ENCODE assay signal across 30 mouse cellular contexts in the genomic region with DNA sequence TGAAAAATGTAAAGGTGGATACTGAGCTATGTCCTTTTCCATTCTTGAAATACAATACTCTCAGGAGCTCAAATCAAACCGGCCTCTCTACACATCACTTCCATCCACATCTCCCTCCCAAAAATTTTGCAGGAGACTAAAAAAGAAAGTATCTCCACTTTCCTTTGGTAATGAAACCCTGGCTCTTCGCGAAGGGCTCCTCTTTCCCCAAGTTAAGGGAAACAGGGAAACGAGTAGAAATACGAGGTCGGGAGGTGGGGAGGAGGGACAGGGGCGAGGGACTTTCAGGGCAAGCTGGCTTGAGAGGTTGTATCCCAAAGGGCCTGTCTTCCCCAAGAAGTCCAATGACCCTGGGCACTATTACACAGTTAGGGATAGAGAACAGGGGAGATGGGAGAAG. TPM values are rescaled to one million over a fixed set of nuclear protein-coding genes. Genes with fewer than 3 reads are reported as not detected.
DNase-seq lines count a peak whose midpoint lies in the region; ATAC-seq and TF ChIP-seq lines count a peak whose summit lies in the region.
"Had no signal": no experiment of that assay in that cellular context is flagged by ENCODE, and none has a peak within 500 bp of the region (broad histone marks: within the 10 kb centered on the region; RNA-seq: fewer than 3 reads in every experiment).

No protein-coding gene starts in this region.

- 0 out of 2 replicates have a peak overlapping the region, but pooled peaks have one; percentile 55 for H3K4me3 ChIP-seq in heart, embryonic 10.5 days
- 0 out of 2 replicates have a peak overlapping the region, but pooled peaks have one; percentile 11 for H3K4me3 ChIP-seq in heart, embryonic 16.5 days (ENCODE audit: low read length)
- no peak overlapping the region for H3K4me3 ChIP-seq in heart, adult 2 months
- H3K4me3 ChIP-seq in kidney, embryonic 16.5 days (ENCODE audit: low read length) = peak overlapping the region; percentile 76
- H3K4me3 ChIP-seq in embryonic facial prominence, embryonic 10.5 days = no peak overlapping the region
- H3K4me3 ChIP-seq in thymus, adult 2 months (ENCODE audit: control insufficient read depth, insufficient read depth, low read length) = no peak overlapping the region
- H3K4me3 ChIP-seq: embryonic facial prominence, embryonic 15.5 days; forebrain, embryonic 15.5 days; liver, embryonic 15.5 days; lung, embryonic 15.5 days; midbrain, embryonic 15.5 days; myocyte; neural tube, embryonic 13.5 days had no signal

- H3K4me2 ChIP-seq in heart, embryonic 16.5 days (ENCODE audit: low read depth, low read length) = peak overlapping the region; percentile 64
- peak overlapping the region; percentile 69 for H3K4me2 ChIP-seq in kidney, embryonic 16.5 days (replicated peaks; ENCODE audit: low read depth, low read length)
- H3K4me2 ChIP-seq: embryonic facial prominence, embryonic 15.5 days; forebrain, embryonic 15.5 days; liver, embryonic 15.5 days; lung, embryonic 15.5 days; midbrain, embryonic 15.5 days; neural tube, embryonic 13.5 days had no signal

- no peaks in the 10 kb centered on the region for H3K36me3 ChIP-seq in heart, embryonic 10.5 days
- H3K36me3 ChIP-seq in heart, embryonic 16.5 days (ENCODE audit: control insufficient read depth, insufficient read depth) = no peaks in the 10 kb centered on the region
- H3K36me3 ChIP-seq in heart, adult 2 months (ENCODE audit: control insufficient read depth, insufficient read depth, low read length) = no peaks in the 10 kb centered on the region
- no peaks in the 10 kb centered on the region for H3K36me3 ChIP-seq in kidney, embryonic 16.5 days (ENCODE audit: insufficient read depth, low read length)
- H3K36me3 ChIP-seq in embryonic facial prominence, embryonic 10.5 days (replicated peaks) = no peaks in the 10 kb centered on the region
- H3K36me3 ChIP-seq in thymus, adult 2 months (ENCODE audit: control insufficient read depth, insufficient read depth, low read length) = no peaks in the 10 kb centered on the region
- H3K36me3 ChIP-seq: embryonic facial prominence, embryonic 15.5 days; forebrain, embryonic 15.5 days; liver, embryonic 15.5 days; lung, embryonic 15.5 days; midbrain, embryonic 15.5 days; neural tube, embryonic 13.5 days had no signal

- intact Hi-C loops in heart, adult 2 months (cut with DNase I) = loop anchor here (10.0 kb wide), 1 partner anchor 560 kb away; no protein-coding TSS in a partner anchor

- H3K4me1 ChIP-seq in heart, embryonic 10.5 days = peaks cover 31% of the 10 kb centered on the region
- peaks cover 5% of the 10 kb centered on the region; the same call in 1 of the 2 replicates for H3K4me1 ChIP-seq in heart, embryonic 16.5 days (ENCODE audit: control insufficient read depth, insufficient read depth, low read length)
- no peaks in the 10 kb centered on the region for H3K4me1 ChIP-seq in heart, adult 2 months (ENCODE audit: control insufficient read depth, insufficient read depth, low read length)
- H3K4me1 ChIP-seq in kidney, embryonic 16.5 days (ENCODE audit: insufficient read depth, low read length) = peaks cover 43% of the 10 kb centered on the region
- peaks cover 29% of the 10 kb centered on the region for H3K4me1 ChIP-seq in embryonic facial prominence, embryonic 10.5 days
- H3K4me1 ChIP-seq in thymus, adult 2 months (replicated peaks; ENCODE audit: control insufficient read depth, insufficient read depth, low read length) = no peaks in the 10 kb centered on the region

- TF ChIP-seq EP300 in heart, adult 2 months (IDR thresholded peaks at IDR 0.05; ENCODE audit: insufficient read depth, low read depth, low read length) = no peak

- TF ChIP-seq POLR2A in heart, adult 2 months (IDR thresholded peaks at IDR 0.05; ENCODE audit: insufficient read depth, low read depth, low read length) = no peak
- no peak for TF ChIP-seq POLR2A in thymus, adult 2 months (IDR thresholded peaks at IDR 0.05; ENCODE audit: control insufficient read depth, extremely low read depth, insufficient read depth, low read length, poor library complexity)

- no peaks in the 10 kb centered on the region for H3K79me2 ChIP-seq in heart, adult 2 months (replicated peaks; ENCODE audit: control insufficient read depth, insufficient read depth, low read length)

- 1% methylated on average over 7 of the region's 7 CpGs for WGBS in heart, embryonic 10.5 days
- 11% methylated on average over 7 of the region's 7 CpGs for WGBS in heart, embryonic 16.5 days
- WGBS in heart, adult 2 months = 37% methylated on average over 7 of the region's 7 CpGs
- 3% methylated on average over 7 of the region's 7 CpGs for WGBS in kidney, embryonic 16.5 days
- 1% methylated on average over 7 of the region's 7 CpGs for WGBS in embryonic facial prominence, embryonic 10.5 days
- WGBS in thymus, adult 2 months = 13% methylated on average over 7 of the region's 7 CpGs

- ATAC-seq in heart, embryonic 16.5 days (replicated peaks; ENCODE audit: extremely low read depth, insufficient read depth, low FRiP score) = no peak
- no peak for ATAC-seq in kidney, embryonic 16.5 days (ENCODE audit: low FRiP score, low TSS enrichment)
- ATAC-seq: CD4-positive, CD25-positive, alpha-beta regulatory T cell, adult 4 months; forebrain, embryonic 15.5 days; hindbrain, embryonic 16.5 days; intestine, postnatal 0 days; midbrain, embryonic 15.5 days had no signal

- H3K9ac ChIP-seq in heart, embryonic 16.5 days (ENCODE audit: low read length) = no peak overlapping the region
- H3K9ac ChIP-seq in heart, adult 2 months (ENCODE audit: low read depth, low read length) = no peak overlapping the region
- H3K9ac ChIP-seq in kidney, embryonic 16.5 days (replicated peaks; ENCODE audit: low read length) = peak overlapping the region; percentile 85
- H3K9ac ChIP-seq: embryonic facial prominence, embryonic 15.5 days; forebrain, embryonic 15.5 days; liver, embryonic 15.5 days; lung, embryonic 15.5 days; midbrain, embryonic 15.5 days; neural tube, embryonic 13.5 days had no signal

- no peak for TF ChIP-seq CTCF in heart, adult 2 months (IDR thresholded peaks at IDR 0.05)
- TF ChIP-seq CTCF in thymus, adult 2 months (IDR thresholded peaks at IDR 0.05; ENCODE audit: borderline replicate concordance, control insufficient read depth, extremely low read depth, insufficient read depth, low read length, poor library complexity) = no peak

- H3K9me3 ChIP-seq in heart, embryonic 10.5 days = no peaks in the 10 kb centered on the region
- no peaks in the 10 kb centered on the region for H3K9me3 ChIP-seq in heart, embryonic 16.5 days (replicated peaks; ENCODE audit: control insufficient read depth, low read length)
- no peaks in the 10 kb centered on the region for H3K9me3 ChIP-seq in kidney, embryonic 16.5 days (ENCODE audit: low read length)
- H3K9me3 ChIP-seq in embryonic facial prominence, embryonic 10.5 days = no peaks in the 10 kb centered on the region
- H3K9me3 ChIP-seq: embryonic facial prominence, embryonic 15.5 days; forebrain, embryonic 15.5 days; liver, embryonic 15.5 days; lung, embryonic 15.5 days; midbrain, embryonic 15.5 days; neural tube, embryonic 13.5 days had no signal

- no peak overlapping the region for H3K27ac ChIP-seq in heart, embryonic 10.5 days
- no peak overlapping the region for H3K27ac ChIP-seq in heart, embryonic 16.5 days (ENCODE audit: low read length)
- no peak overlapping the region for H3K27ac ChIP-seq in heart, adult 2 months
- H3K27ac ChIP-seq in kidney, embryonic 16.5 days (ENCODE audit: low read length) = peak overlapping the region; percentile 80
- H3K27ac ChIP-seq in embryonic facial prominence, embryonic 10.5 days (replicated peaks) = no peak overlapping the region
- no peak overlapping the region for H3K27ac ChIP-seq in thymus, adult 2 months (ENCODE audit: control insufficient read depth, insufficient read depth, low read length)
- H3K27ac ChIP-seq: embryonic facial prominence, embryonic 15.5 days; forebrain, embryonic 15.5 days; liver, embryonic 15.5 days; lung, embryonic 15.5 days; midbrain, embryonic 15.5 days; neural tube, embryonic 13.5 days had no signal

- no peak for DNase-seq in heart, embryonic 10.5 days (ENCODE audit: low spot score)
- no peak for DNase-seq in heart, postnatal 4 days
- DNase-seq in heart, adult 2 months = no peak
- no peak for DNase-seq in kidney, adult 18-20 months
- DNase-seq in embryonic facial prominence, embryonic 10.5 days (ENCODE audit: low spot score) = peak; percentile 30
- no peak for DNase-seq in thymus, adult 2 months
- DNase-seq: adrenal gland, postnatal 14 days; cerebellum, adult 2 months; cerebellum, postnatal 25 days; gastrocnemius, postnatal 14 days; lung, postnatal 36 days; retina, postnatal 1 day; right cerebral cortex, postnatal 25 days; spleen, adult 18-20 months had no signal

- peaks cover 97% of the 10 kb centered on the region for H3K27me3 ChIP-seq in heart, embryonic 10.5 days (ENCODE audit: insufficient read depth, poor library complexity, severe bottlenecking)
- H3K27me3 ChIP-seq in heart, embryonic 16.5 days (ENCODE audit: control insufficient read depth, insufficient read depth, low read length) = peaks cover 73% of the 10 kb centered on the region
- H3K27me3 ChIP-seq in heart, adult 2 months (ENCODE audit: control insufficient read depth, insufficient read depth, low read length) = peaks cover 15% of the 10 kb centered on the region
- H3K27me3 ChIP-seq in kidney, embryonic 16.5 days (ENCODE audit: insufficient read depth, low read length) = peaks cover 51% of the 10 kb centered on the region
- peaks cover 99% of the 10 kb centered on the region for H3K27me3 ChIP-seq in embryonic facial prominence, embryonic 10.5 days (replicated peaks; ENCODE audit: low read depth, poor library complexity, severe bottlenecking)
- peaks cover 32% of the 10 kb centered on the region; the same call in 1 of the 2 replicates for H3K27me3 ChIP-seq in thymus, adult 2 months (ENCODE audit: control insufficient read depth, insufficient read depth, low read length)

RNA-seq across cellular contexts. Expression of a gene that starts 1.9 kb away (rescaled TPM):
- 36.5 and 41.9 TPM in 2 replicates for polyA plus RNA-seq in heart, embryonic 10.5 days (2016; fragmentation: Nextera tagmentation; extraction: Ambion mirVana)
- 10 to 100 TPM; 19.7 to 21.5 TPM for total RNA-seq in heart, postnatal 4 days (2021)
- polyA plus RNA-seq in heart, embryonic 16.5 days (2015; fragmentation: Nextera tagmentation; extraction: Ambion mirVana) = 18.9 and 22.2 TPM in 2 replicates
- total RNA-seq in heart, adult 2 months (2021) = 1 to 10 TPM; 4.2 to 5.7 TPM
- 6.5 and 7.6 TPM in 2 replicates for polyA plus RNA-seq in heart, adult 2 months (2012; rRNA removed)
- polyA plus RNA-seq in kidney, embryonic 16.5 days (2015; fragmentation: Nextera tagmentation; extraction: Ambion mirVana) = 124 and 142 TPM in 2 replicates
- polyA plus RNA-seq in embryonic facial prominence, embryonic 10.5 days (2016; fragmentation: Nextera tagmentation; extraction: Ambion mirVana) = 0.25 and 0.44 TPM in 2 replicates
- 2.0 and 3.9 TPM in 2 replicates for polyA plus RNA-seq in thymus, adult 2 months (2012; rRNA removed)
- total RNA-seq: gastrocnemius, postnatal 14 days; megakaryocyte-erythroid progenitor cell, adult 5-6 weeks had no signal
- polyA plus RNA-seq: CD4-positive, CD25-positive, alpha-beta regulatory T cell, adult 4 months; cerebellum, adult 2 months; forebrain, embryonic 15.5 days; myocyte had no signal

RNA-seq across cellular contexts. Expression of a gene that starts 32.6 kb away (rescaled TPM):
- polyA plus RNA-seq in heart, embryonic 10.5 days (2016; fragmentation: Nextera tagmentation; extraction: Ambion mirVana) = not detected in 2 replicates
- total RNA-seq in heart, postnatal 4 days (2021) = not detected
- polyA plus RNA-seq in heart, embryonic 16.5 days (2015; fragmentation: Nextera tagmentation; extraction: Ambion mirVana) = not detected in 2 replicates
- total RNA-seq in heart, adult 2 months (2021) = not detected
- polyA plus RNA-seq in heart, adult 2 months (2012; rRNA removed) = not detected in 2 replicates
- polyA plus RNA-seq in kidney, embryonic 16.5 days (2015; fragmentation: Nextera tagmentation; extraction: Ambion mirVana) = not detected in 2 replicates
- not detected in 2 replicates for polyA plus RNA-seq in embryonic facial prominence, embryonic 10.5 days (2016; fragmentation: Nextera tagmentation; extraction: Ambion mirVana)
- not detected in 2 replicates for polyA plus RNA-seq in thymus, adult 2 months (2012; rRNA removed)
- total RNA-seq: adrenal gland, postnatal 14 days; gastrocnemius, postnatal 14 days; left cerebral cortex, postnatal 14 days; megakaryocyte-erythroid progenitor cell, adult 5-6 weeks had no signal
- polyA plus RNA-seq: CD4-positive, CD25-positive, alpha-beta regulatory T cell, adult 4 months; cerebellum, adult 2 months; embryonic facial prominence, embryonic 15.5 days; forebrain, embryonic 15.5 days; hindbrain, embryonic 16.5 days; intestine, postnatal 0 days; limb, embryonic 14.5 days; liver, embryonic 15.5 days; lung, embryonic 15.5 days; midbrain, embryonic 15.5 days; myocyte; neural tube, embryonic 13.5 days; thymus, postnatal 0 days had no signal

Comparison
In these comparisons a context has a peak if more than half of its experiments do, and no peak if none do; other contexts are left out.
1. H3K4me3 ChIP-seq: peak in heart, embryonic 10.5 days (single experiment), heart, embryonic 16.5 days (single experiment) and kidney, embryonic 16.5 days (single experiment); none in heart, adult 2 months (single experiment), embryonic facial prominence, embryonic 10.5 days (single experiment) and thymus, adult 2 months (single experiment).